Mouse (Mus musculus) G1E-ER4 (cell line): ENCODE data around the gene Lrp10. TPM values are rescaled to one million over a fixed set of nuclear protein-coding genes. Genes with fewer than 3 reads are reported as not detected.
A peak's percentile ranks its signal among the peaks of the same experiment; 100 is the strongest.

Experiments used
- GATA1 ChIP-seq: IDR thresholded peaks from one replicate; pipeline ENCODE4 v1.8.0; 2012; ENCODE audit warnings: low read length, inconsistent platforms
- polyA plus RNA-seq: library from polyadenylated mRNA; stranded (reverse); fragments of >175 nt; gene quantifications from 2 replicates; pipeline ENCODE4 v1.2.3, GENCODE M21; 2012

Lrp10 gene
- polyA plus RNA-seq, 1 experiment: 440 TPM

DNA sequence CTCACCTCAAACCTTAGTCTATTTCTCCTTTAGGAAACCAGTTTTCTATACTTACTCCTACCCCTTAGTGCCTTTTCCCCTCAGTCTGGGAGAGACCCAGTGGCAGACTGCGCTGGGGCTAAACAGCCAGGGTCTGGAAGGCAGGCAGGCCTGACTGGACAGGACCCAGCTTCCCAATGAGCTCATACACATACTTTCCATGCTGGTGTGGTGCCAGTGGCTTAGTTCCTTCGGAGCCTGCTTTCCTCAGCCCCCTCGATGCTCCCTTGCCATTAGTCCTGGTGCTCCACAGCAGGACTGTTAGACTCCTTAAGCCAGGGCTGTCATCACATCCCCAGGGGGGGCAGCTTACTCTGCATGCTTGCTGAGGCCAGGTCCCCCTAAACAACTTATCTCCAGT lies 18.5 kb upstream of the Lrp10 start:
- TF ChIP-seq GATA1: no peak

DNA sequence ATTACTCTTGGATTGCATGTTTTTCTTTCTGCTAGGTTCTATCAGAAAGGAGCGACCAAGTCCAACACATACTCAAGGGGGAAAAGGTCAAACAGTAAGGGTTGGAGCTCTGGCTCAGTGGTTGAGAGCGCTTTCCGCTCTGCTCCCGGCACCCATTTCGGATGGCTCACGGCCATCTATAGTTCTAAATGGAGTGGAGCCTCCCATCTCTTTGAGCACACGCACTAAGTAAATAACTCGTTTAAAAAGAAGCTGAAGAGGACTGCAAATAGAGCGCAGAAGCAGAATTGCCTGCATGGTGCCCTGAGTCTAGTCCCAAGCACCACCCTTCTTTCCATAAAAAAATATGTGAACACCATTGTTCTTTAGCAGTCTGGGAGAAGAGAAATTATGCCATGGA lies 10.4 kb upstream of the Lrp10 start:
- no peak for TF ChIP-seq GATA1

DNA sequence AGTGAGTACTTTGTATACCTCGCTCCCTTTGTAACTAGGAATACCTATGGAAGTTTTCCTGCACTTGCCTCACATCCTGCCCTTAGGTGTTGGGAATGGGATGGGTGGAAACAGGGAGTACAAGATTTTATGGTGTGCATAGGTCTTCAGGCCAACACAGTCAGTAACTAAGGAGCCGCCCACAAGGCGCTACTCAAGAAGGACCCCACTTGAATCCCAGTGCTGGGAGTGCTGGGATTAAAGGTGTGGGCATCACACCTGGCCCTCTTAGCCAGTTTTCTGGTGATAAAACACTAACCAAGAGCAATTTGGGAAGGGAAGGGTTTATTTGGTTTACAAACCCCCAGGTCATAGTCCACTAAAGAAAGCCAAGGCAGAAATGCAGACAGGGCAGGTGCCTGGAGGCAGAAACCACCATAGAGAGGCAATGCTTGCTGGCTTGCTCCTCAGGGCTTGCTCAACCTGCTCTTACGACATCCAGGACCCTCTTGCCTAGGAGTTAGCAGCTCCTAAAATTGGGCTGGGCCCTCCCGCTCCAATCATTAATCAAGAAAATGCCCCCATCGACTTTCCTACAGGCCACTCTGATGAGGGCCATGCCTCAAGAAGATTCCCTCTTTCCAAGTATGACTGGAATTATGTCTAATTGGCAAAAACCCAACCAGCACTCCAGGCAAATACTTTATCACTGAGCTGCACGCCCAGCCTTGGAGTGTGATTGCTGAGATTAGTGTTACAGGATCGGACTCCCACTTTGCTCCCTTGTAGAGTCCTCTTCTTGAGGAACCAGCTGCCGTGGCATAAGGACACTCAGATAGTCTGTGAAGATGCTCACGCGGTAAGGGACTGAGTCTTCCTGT lies 9.0 kb upstream of the Lrp10 start:
- no peak for TF ChIP-seq GATA1

DNA sequence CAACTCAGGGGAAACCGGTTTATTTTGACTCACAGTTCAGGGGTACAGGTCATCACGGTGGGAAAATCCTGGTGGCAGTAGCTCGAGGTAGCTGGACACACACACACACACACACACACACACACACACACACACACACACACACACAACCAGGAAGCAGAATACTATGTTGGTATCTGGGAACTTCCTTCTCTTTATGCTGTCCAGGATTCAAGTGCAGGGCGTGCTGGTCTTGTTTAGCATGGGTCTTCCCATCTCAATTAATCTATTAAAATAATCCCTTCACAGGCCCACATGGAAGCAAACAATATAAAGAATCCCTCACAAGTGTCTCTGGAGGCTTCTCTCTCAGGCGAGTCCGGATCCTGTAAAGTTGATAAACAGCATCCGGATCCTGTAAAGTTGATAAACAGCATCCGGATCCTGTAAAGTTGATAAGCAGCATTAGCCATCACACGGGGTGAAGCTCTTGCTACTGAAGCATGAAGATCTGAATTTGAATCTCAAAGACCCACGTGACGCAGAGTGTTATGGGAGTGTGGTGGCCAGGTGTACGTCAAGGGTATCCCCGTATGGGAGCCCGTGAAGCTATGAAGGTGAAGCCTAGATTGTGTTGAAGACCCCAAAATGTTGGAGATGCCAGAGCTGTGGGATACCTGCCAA lies 5.9 kb upstream of the Lrp10 start:
- TF ChIP-seq GATA1: peak; percentile 53

DNA sequence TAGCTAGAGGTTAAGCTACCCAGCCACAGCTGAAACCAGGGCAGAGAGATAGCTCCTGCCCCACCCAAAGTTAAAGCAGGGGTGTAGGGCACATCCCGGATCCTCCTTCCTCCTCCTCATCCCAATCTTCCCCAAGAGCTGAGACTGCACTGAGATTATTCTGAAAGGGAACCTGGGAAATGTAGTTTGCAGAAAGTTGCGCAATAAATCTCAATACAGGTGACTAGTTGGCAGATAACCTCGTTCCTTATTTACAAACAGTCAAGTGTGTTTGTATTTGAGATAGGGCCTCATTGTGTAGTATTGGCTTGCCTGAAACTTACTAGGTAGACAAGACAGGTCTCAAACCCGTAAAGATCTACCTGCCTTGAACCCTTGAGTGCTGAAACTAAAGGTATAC lies 1.8 kb upstream of the Lrp10 start:
- no peak for TF ChIP-seq GATA1

DNA sequence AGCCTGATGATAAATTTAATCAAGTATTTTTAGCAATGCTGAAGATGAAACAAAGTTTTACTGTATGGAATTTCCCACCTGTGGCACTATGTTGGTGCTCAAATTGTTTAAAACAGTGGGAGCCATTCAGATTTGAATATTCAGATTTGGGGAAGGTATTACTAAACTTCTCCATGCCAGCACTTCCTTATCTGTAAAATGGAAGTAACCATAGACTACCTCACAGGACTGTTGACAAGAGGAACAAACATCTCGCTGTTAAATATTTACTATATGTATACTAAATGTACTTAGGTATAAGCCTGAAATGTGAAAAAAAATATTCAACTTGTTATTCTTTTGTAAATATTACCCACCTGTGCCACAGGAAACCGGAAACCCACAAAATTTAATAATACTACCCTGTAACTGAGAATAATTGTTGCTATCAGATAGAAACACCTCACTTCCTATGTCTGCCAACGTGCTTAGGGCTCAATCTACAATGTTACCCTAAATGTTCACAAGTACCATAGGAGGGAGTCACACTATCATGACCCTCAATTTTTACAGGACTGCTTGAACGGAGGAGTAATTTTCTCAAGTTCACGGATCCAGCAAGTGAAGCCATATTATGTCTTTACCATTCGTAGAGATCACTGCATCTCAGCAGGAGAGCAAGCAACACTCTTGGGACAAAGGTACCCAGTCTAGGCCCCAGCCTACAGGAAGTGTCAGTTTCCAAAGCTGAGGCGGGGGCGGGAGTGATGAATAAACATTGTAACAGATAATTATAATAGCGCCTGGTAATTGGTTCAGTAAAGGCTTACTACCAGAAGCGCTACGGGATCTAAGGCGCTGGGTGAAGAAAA lies 604 bp upstream of the Lrp10 start:
- no peak for TF ChIP-seq GATA1

DNA sequence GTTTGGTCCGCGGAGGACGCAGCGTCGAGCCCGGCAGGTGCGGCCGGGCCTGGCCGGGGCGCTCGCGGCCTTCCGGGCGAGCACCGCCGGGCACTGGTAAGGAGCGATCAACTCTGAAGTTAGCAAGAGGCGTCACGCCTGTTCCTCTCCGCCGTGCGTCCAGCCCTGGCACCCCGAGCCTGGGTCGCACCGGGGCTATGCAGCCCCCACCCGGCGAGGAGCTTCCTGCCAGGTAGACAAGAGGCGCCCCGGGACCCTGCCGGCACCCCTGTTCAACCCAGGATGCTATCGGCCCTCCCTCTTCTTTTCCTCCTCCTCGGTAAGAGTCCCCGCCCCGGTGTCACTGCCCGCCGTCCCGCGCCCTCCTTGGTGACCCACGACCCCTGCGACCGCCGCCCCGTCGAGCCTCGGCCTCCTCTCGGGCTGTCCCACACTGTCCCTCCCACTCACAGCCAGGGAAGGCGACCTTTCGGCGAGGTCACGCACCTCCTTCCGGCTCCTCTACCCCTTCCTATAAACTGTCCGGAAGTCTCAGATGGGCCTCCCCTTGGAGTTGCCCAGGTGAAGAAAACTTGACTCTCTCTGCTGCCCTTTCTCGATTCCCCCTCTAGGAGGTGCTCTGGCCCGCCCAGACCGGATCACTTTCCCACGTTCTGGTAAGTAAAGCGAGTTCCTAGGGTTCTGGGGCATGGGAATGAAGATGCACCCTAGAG lies 512 bp downstream of the Lrp10 start:
- no peak for TF ChIP-seq GATA1

DNA sequence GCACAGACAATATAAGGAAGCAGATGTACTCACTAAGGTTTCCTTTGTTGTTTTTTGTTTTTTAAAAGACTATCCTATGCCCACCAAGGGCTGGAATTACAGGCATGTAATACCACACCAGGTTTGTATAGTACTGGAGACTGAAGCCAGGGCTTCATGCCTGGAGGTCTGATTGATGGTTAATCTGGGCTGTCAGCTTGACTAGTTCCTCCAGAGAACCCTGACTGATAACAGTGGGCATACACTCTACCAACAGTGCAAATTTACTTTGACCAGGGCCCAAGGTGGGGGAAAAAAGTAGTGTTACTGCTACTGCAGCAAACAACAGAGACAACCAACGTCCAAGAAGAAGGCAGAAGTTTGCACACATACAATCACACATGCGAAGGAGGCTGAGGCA lies 7.5 kb downstream of the Lrp10 start:
- TF ChIP-seq GATA1: no peak

DNA sequence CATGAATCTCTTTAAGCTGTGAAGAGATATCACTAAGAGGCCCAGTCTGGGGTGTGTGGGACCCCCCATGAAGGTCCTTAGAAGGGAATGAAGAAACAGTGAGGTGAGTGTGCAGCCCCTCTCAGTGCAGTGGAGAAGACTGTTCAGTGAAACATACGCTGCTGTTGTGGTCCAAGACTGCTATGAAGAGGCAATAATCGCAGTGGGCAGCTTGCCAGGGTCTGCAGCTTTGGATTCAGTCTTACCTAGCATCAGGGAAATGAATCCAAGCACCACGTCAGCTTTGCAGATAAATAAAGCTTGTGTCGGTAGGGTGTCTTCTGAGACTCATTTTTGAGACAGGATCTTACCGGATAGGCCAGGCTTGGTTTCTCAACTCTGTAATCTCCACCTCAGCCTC lies 8.7 kb downstream of the Lrp10 start:
- TF ChIP-seq GATA1: no peak

DNA sequence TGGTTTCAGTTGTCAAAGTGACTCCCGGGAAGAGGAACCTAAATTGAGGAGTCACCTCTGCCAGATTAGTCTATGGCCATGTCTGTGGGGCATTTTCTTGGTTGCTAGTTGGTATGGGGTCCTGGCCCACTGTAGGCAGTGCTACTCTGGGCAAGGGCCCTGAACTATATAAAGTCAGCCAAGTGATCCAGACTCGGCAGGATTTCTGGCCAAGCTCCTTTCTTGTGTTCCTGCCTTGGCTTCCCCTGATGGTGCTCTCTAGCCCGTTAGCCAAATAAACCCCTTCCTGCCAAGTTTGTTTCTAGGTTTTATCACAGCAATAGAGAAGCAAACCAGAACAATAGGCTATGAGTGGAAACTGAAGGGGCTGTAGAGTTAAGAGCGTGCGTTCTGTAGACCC lies 10.8 kb downstream of the Lrp10 start:
- TF ChIP-seq GATA1: no peak

DNA sequence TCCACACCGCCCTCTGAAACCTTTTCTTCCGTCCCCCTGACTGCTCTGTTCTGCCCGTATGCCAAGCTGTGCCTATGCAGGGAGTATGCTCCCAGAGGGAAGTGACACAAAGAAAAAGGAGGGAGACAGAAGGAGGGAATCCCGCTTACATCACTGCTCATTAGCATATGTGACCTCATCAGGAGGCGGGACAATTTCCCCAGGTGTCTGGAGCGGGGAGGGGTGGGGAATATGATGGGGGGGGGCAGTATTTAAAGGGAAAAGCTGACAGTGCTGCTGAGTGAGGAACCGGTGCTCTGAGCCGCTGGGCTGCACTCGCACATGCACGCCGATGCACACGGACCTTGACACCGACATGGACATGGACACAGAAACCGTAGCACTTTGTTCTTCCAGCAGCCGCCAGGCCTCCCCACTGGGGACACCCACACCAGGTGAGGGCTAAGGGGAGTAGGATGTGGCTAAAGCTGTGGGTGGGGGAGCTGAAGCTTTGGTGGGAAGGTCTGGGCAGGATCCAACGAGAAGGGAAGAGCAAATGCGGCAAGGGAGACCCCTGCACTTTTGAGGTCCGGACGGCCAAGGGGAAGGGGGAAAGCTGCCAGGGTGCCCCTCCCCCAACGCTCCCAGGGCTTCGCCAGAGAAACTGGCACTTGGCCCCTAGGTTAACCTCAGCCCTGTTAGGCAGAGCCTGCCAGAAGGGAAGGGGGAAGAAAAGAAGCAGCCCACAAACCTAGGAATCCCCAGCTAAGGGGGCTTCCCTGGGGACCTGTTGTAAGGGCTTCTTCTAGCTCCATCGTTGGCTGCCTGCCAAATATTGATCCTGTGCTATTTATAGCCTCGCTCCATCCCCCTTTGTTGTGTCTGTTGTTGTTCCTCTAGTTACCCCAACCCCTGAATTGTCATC lies 12.3 kb downstream of the Lrp10 start, which contains the start of gene Rem2:
Rem2 (plus strand) TSS at position 160 of the 904 bp plus-strand sequence.
- TF ChIP-seq GATA1: no peak

DNA sequence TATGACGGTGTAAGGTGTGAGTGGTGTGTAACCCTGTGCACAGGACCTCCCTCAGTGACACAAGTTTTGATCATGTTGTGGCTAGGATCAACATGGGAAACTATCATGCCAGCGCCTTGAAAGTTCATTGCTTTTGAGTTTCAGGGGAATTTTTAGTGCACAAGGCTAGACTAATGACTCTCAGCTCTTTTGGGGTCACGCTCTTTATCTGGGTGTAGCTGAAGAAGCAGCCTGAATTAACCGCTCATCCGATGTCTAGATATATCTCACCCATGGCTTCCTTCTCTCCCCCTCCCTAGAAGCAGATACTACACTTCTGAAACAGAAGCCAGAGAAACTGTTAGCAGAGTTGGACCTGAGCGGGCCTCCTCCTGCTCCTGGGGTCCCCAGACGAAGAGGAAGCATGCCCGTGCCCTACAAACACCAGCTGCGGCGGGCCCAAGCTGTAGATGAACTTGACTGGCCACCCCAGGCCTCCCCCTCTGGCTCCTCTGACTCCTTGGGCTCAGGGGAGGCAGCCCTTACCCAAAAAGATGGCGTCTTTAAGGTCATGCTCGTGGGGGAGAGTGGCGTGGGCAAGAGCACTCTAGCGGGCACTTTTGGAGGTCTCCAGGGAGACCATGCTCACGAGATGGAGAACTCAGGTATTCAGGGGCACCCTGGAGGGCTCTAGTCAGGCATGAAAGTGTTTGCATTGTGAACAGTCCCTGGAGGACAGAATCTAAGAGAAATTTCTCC lies 13.4 kb downstream of the Lrp10 start:
- no peak for TF ChIP-seq GATA1

DNA sequence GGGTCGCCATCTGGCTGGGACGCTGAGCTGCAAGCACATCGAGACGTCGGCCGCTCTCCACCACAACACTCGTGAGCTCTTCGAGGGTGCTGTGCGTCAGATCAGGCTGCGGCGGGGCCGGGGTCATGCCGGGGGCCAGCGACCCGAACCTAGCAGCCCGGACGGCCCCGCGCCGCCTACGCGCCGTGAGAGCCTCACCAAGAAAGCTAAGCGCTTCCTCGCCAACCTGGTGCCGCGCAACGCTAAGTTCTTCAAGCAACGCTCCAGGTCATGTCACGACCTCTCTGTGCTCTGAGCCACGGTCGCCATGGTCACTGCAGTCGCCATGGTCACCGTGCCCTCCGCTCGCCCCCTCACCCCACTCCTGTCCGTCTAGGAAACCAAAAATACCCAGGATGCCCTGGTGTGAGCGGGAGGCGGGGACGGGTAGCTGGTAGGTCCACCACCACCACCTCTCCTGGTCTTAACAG lies 15.5 kb downstream of the Lrp10 start:
- no peak for TF ChIP-seq GATA1
